Mouse (Mus musculus) midbrain, embryonic 13.5 days (tissue): ENCODE results near the gene Pla2g15. TPM values are rescaled to one million over a fixed set of nuclear protein-coding genes. Genes with fewer than 3 reads are reported as not detected.

Experiments
- ATAC-seq: fragments of 200-750 bp; cut with Nextera tagmentation; 2 replicates; pipeline ENCODE4 v1.8.0; 2017; ENCODE audit warnings: mild to moderate bottlenecking, moderate TSS enrichment, moderate library complexity
- H3K27ac ChIP-seq: fragments of 300-500 bp; sonication (generic); 2 replicates; pipeline ENCODE4 v1.5.1; 2015; ENCODE audit warnings: inconsistent platforms, mild to moderate bottlenecking, moderate library complexity
- H3K27me3 ChIP-seq: fragments of 300-500 bp; sonication (generic); 2 replicates; pipeline ENCODE4 v1.6.1; 2015; ENCODE audit warnings: mild to moderate bottlenecking, inconsistent platforms
- H3K36me3 ChIP-seq: fragments of 300-500 bp; sonication (generic); 2 replicates; pipeline ENCODE4 v1.6.1; 2015; ENCODE audit warnings: mild to moderate bottlenecking, inconsistent platforms
- H3K4me1 ChIP-seq: fragments of 300-500 bp; sonication (generic); replicated peaks from 2 replicates; pipeline ENCODE4 v1.6.1; 2015; ENCODE audit warnings: inconsistent platforms
- H3K4me2 ChIP-seq: fragments of 300-500 bp; sonication (generic); replicated peaks from 2 replicates; pipeline ENCODE4 v1.6.1; 2015; ENCODE audit warnings: moderate library complexity, mild to moderate bottlenecking, inconsistent platforms
- H3K4me3 ChIP-seq: fragments of 300-500 bp; sonication (generic); replicated peaks from 2 replicates; pipeline ENCODE4 v1.5.1; 2015; ENCODE audit warnings: mild to moderate bottlenecking, inconsistent platforms
- H3K9ac ChIP-seq: fragments of 300-500 bp; sonication (generic); replicated peaks from 2 replicates; pipeline ENCODE4 v1.6.1; 2015; ENCODE audit warnings: mild to moderate bottlenecking, inconsistent platforms
- H3K9me3 ChIP-seq: fragments of 300-500 bp; sonication (generic); 2 replicates; pipeline ENCODE4 v1.6.1; 2016; ENCODE audit warnings: mild to moderate bottlenecking, inconsistent platforms
- WGBS: fragments of 180-500 bp; shearing (Covaris S2); methylation state at CpG from one replicate; pipeline ENCODE4 v1.1.7; 2015; 5-methylcytosine and 5-hydroxymethylcytosine counted together
- polyA plus RNA-seq: library from polyadenylated mRNA; unstranded; fragments of >200 nt; fragmentation: Nextera tagmentation; extraction: Ambion mirVana; gene quantifications from 2 replicates; pipeline ENCODE4 v1.2.1, GENCODE M21; 2015

The Pla2g15 gene
- polyA plus RNA-seq, 1 experiment from 2014 or later: 18.4 TPM

GRCm38 (mm10) chr8:106211421-106211820 is 61.2 kb downstream of the Pla2g15 start:
- Histone ChIP-seq H3K9me3 (no peaks in the 10 kb centered on the region), H3K27me3 (no peaks in the 10 kb centered on the region), H3K36me3 (peaks cover 52% of the 10 kb centered on the region), H3K27ac (peak overlapping the region; percentile 95), H3K4me3 (peak overlapping the region; percentile 86), H3K4me2 (peak overlapping the region; percentile 89), H3K9ac (peak overlapping the region; percentile 95), H3K4me1 (peaks cover 21% of the 10 kb centered on the region)
- 6% methylated on average over 13 of the region's 13 CpGs for WGBS
- no peak for ATAC-seq

GRCm38 (mm10) chr8:106213959-106214358 is 63.8 kb downstream of the Pla2g15 start:
- Histone ChIP-seq H3K4me1 (peaks cover 17% of the 10 kb centered on the region), H3K4me3 (no peak overlapping the region), H3K4me2 (no peak overlapping the region), H3K9me3 (no peaks in the 10 kb centered on the region), H3K9ac (no peak overlapping the region), H3K27ac (no peak overlapping the region), H3K27me3 (no peaks in the 10 kb centered on the region), H3K36me3 (peaks cover 52% of the 10 kb centered on the region)
- ATAC-seq: no peak
- 92% methylated on average over 3 of the region's 3 CpGs for WGBS

Other genes with a start within 250 kb of the Pla2g15 start
- gene Pskh1, start 250.0 kb upstream of the Pla2g15 start, polyA plus RNA-seq: 13.5 and 14.7 TPM in 2 replicates
- 2.6 and 2.9 TPM in 2 replicates for gene Ctrl, start 216.5 kb upstream of the Pla2g15 start, polyA plus RNA-seq
- 38.7 and 40.3 TPM in 2 replicates for gene Psmb10, start 212.0 kb upstream of the Pla2g15 start, polyA plus RNA-seq
- 0.30 and 0.54 TPM in 2 replicates for gene Lcat, start 207.0 kb upstream of the Pla2g15 start, polyA plus RNA-seq
- gene Slc12a4, start 184.3 kb upstream of the Pla2g15 start, polyA plus RNA-seq: 5.2 and 5.6 TPM in 2 replicates
- not detected in 2 replicates for gene Dpep3, start 171.0 kb upstream of the Pla2g15 start, polyA plus RNA-seq
- gene Dus2, start 159.1 kb upstream of the Pla2g15 start, polyA plus RNA-seq: 19.3 and 23.0 TPM in 2 replicates
- gene Dpep2nb, start 144.4 kb upstream of the Pla2g15 start, polyA plus RNA-seq: not detected in 2 replicates
- gene Ddx28, start 138.5 kb upstream of the Pla2g15 start, polyA plus RNA-seq: 19.1 and 20.6 TPM in 2 replicates
- 3.9 and 4.4 TPM in 2 replicates for gene Nfatc3, start 91.6 kb upstream of the Pla2g15 start, polyA plus RNA-seq
- gene Esrp2, start 13.4 kb upstream of the Pla2g15 start, polyA plus RNA-seq: 0.09 TPM in 1 of 2 replicates, not detected in the other
- gene Slc7a6, start 18.5 kb downstream of the Pla2g15 start, polyA plus RNA-seq: 76.0 and 81.0 TPM in 2 replicates
- 36.6 and 42.6 TPM in 2 replicates for gene Slc7a6os, start 60.5 kb downstream of the Pla2g15 start, polyA plus RNA-seq
- gene Prmt7, start 60.5 kb downstream of the Pla2g15 start, polyA plus RNA-seq: 57.8 and 62.6 TPM in 2 replicates
- 44.4 and 45.3 TPM in 2 replicates for gene Smpd3, start 187.6 kb downstream of the Pla2g15 start, polyA plus RNA-seq